Mouse (Mus musculus): Measurements from ENCODE around the gene Calm1.

GRCm38 (mm10) chr12:100223531-100223930 is 24.3 kb downstream of the Calm1 start:
- TF ChIP-seq POLR2A (IDR thresholded peaks at IDR 0.05; ENCODE audit: borderline replicate concordance, control insufficient read depth, low read depth, low read length) (no peak), CTCF (IDR thresholded peaks at IDR 0.05; ENCODE audit: control insufficient read depth, insufficient read depth, low read length) (no peak)
